Mouse (Mus musculus) layer of hippocampus, adult 2 months (tissue): ENCODE measurements at regions not wholly inside any gene's neighbourhood (a gene's known extent, or its start where the extent isn't known, plus 50 kb on each side); places are given as distances from the start of the nearest gene placed in this dataset.
"Not testable (repeated sequence)": the region's sequence is repeated elsewhere in the genome, so short reads cannot be mapped to it uniquely, and the experiment has no call there.

Experiments
- DNase-seq, 2 experiments: peaks; one replicate each; pipeline ENCODE4 v3.0.0; 2022; ENCODE audit warnings: low spot score in 2 of 2
- H3K27ac ChIP-seq: fragments of 200-600 bp; 2 replicates; pipeline ENCODE4 v1.8.1; 2022
- H3K4me3 ChIP-seq: fragments of 200-600 bp; 2 replicates; pipeline ENCODE4 v1.8.1; 2022; ENCODE audit warnings: mild to moderate bottlenecking
- CTCF ChIP-seq: fragments of 200-600 bp; conservative IDR thresholded peaks from 2 replicates; pipeline ENCODE4 v1.8.1; 2022; ENCODE audit warnings: antibody characterized with exemption, mild to moderate bottlenecking, moderate library complexity

- no peak for TF ChIP-seq CTCF
- Histone ChIP-seq H3K27ac (no peak overlapping the region), H3K4me3 (no peak overlapping the region)
- DNase-seq, result no peak
Measured at GRCm38 (mm10) chr10:99354352-99354751, 91.3 kb downstream of the Dusp6 start.

GRCm38 (mm10) chr10:99355303-99355702 lies 92.3 kb downstream of the Dusp6 start:
- Histone ChIP-seq H3K27ac (no peak overlapping the region), H3K4me3 (no peak overlapping the region)
- no peak for DNase-seq
- TF ChIP-seq CTCF, result no peak

GRCm38 (mm10) chr10:99356221-99356620 lies 93.2 kb downstream of the Dusp6 start:
- no peak for TF ChIP-seq CTCF
- no peak for DNase-seq
- Histone ChIP-seq H3K4me3 (no peak overlapping the region), H3K27ac (no peak overlapping the region)

GRCm38 (mm10) chr10:99356883-99357282 lies 93.9 kb downstream of the Dusp6 start:
- H3K4me3 ChIP-seq, result no peak overlapping the region
- no peak overlapping the region for H3K27ac ChIP-seq
- no peak for TF ChIP-seq CTCF
- DNase-seq, result no peak

GRCm38 (mm10) chr10:99357347-99357746 lies 94.3 kb downstream of the Dusp6 start:
- no peak overlapping the region for H3K27ac ChIP-seq
- no peak overlapping the region for H3K4me3 ChIP-seq
- no peak for DNase-seq
- TF ChIP-seq CTCF, result no peak

GRCm38 (mm10) chr10:99358256-99358655 lies 95.2 kb downstream of the Dusp6 start:
- H3K27ac ChIP-seq, result no peak overlapping the region
- DNase-seq, result no peak
- TF ChIP-seq CTCF, result no peak
- H3K4me3 ChIP-seq, result no peak overlapping the region

- DNase-seq, result no peak
- Histone ChIP-seq H3K27ac (no peak overlapping the region), H3K4me3 (no peak overlapping the region)
- no peak for TF ChIP-seq CTCF
Measured at GRCm38 (mm10) chr10:99359439-99359866, 96.4 kb downstream of the Dusp6 start.

GRCm38 (mm10) chr10:99360601-99361000 lies 97.6 kb downstream of the Dusp6 start:
- H3K4me3 ChIP-seq, H3K27ac ChIP-seq, DNase-seq: not testable (repeated sequence)

- Histone ChIP-seq H3K27ac (no peak overlapping the region), H3K4me3 (no peak overlapping the region)
- TF ChIP-seq CTCF, result no peak
- no peak for DNase-seq
Measured at GRCm38 (mm10) chr10:99366162-99366561, 103.1 kb downstream of the Dusp6 start.

- peak; percentile 22 to 48 for DNase-seq
Measured at GRCm38 (mm10) chr10:99367757-99368156, 104.7 kb downstream of the Dusp6 start.

GRCm38 (mm10) chr10:99375101-99375500 lies 112.1 kb downstream of the Dusp6 start:
- TF ChIP-seq CTCF, result no peak
- no peak for DNase-seq
- Histone ChIP-seq H3K4me3 (no peak overlapping the region), H3K27ac (no peak overlapping the region)

More at GRCm38 (mm10) chr10:99367757-99368156, 104.7 kb downstream of the Dusp6 start:
- Histone ChIP-seq H3K4me3 (peak overlapping the region; percentile 1), H3K27ac (peak overlapping the region; percentile 32; the same call in 1 of the 2 replicates)
- TF ChIP-seq CTCF, result no peak

GRCm38 (mm10) chr10:99376430-99376829 lies 113.4 kb downstream of the Dusp6 start:
- Histone ChIP-seq H3K27ac (0 out of 2 replicates have a peak overlapping the region, but pooled peaks have one; percentile 44), H3K4me3 (no peak overlapping the region)
- TF ChIP-seq CTCF, result no peak
- DNase-seq, result peak; percentile 42 to 50

- no peak overlapping the region for H3K4me3 ChIP-seq
- DNase-seq, result no peak
- H3K27ac ChIP-seq, result no peak overlapping the region
- no peak for TF ChIP-seq CTCF
Measured at GRCm38 (mm10) chr10:99377548-99377947, 114.5 kb downstream of the Dusp6 start.

- no peak overlapping the region for H3K4me3 ChIP-seq
Measured at GRCm38 (mm10) chr10:99379156-99379555, 116.1 kb downstream of the Dusp6 start.

GRCm38 (mm10) chr10:99380170-99380569 lies 117.1 kb downstream of the Dusp6 start:
- Histone ChIP-seq H3K27ac (no peak overlapping the region), H3K4me3 (no peak overlapping the region)
- no peak for DNase-seq
- no peak for TF ChIP-seq CTCF

More at GRCm38 (mm10) chr10:99379156-99379555, 116.1 kb downstream of the Dusp6 start:
- no peak for DNase-seq
- no peak for TF ChIP-seq CTCF
- no peak overlapping the region for H3K27ac ChIP-seq
